Mouse (Mus musculus) lung, embryonic 15.5 days (tissue): ENCODE data around the gene Bcl9l. TPM values are rescaled to one million over a fixed set of nuclear protein-coding genes. Genes with fewer than 3 reads are reported as not detected.

Experiments used
- ATAC-seq: fragments of 200-750 bp; cut with Nextera tagmentation; 2 replicates; pipeline ENCODE4 v1.8.0; 2017; ENCODE audit warnings: moderate number of reproducible peaks, borderline replicate concordance; ENCODE audit not compliant: low FRiP score, low TSS enrichment; ENCODE audit errors: extremely low read depth
- H3K27ac ChIP-seq: fragments of 300-500 bp; sonication (generic); 2 replicates; pipeline ENCODE4 v1.5.1; 2015; ENCODE audit warnings: moderate library complexity, mild to moderate bottlenecking, inconsistent platforms
- H3K27me3 ChIP-seq: fragments of 300-500 bp; sonication (generic); 2 replicates; pipeline ENCODE4 v1.6.1; 2015; ENCODE audit warnings: inconsistent platforms
- H3K36me3 ChIP-seq: fragments of 300-500 bp; sonication (generic); 2 replicates; pipeline ENCODE4 v1.6.1; 2015; ENCODE audit warnings: inconsistent platforms
- H3K4me1 ChIP-seq: fragments of 300-500 bp; sonication (generic); 2 replicates; pipeline ENCODE4 v1.6.1; 2015; ENCODE audit warnings: inconsistent platforms
- H3K4me2 ChIP-seq: fragments of 300-500 bp; sonication (generic); 2 replicates; pipeline ENCODE4 v1.6.1; 2015; ENCODE audit warnings: inconsistent platforms, mild to moderate bottlenecking, moderate library complexity
- H3K4me3 ChIP-seq: fragments of 300-500 bp; sonication (generic); 2 replicates; pipeline ENCODE4 v1.5.1; 2015; ENCODE audit warnings: mild to moderate bottlenecking, inconsistent platforms
- H3K9ac ChIP-seq: fragments of 300-500 bp; sonication (generic); 2 replicates; pipeline ENCODE4 v1.6.1; 2015; ENCODE audit warnings: inconsistent platforms
- H3K9me3 ChIP-seq: fragments of 300-500 bp; sonication (generic); 2 replicates; pipeline ENCODE4 v1.6.1; 2016; ENCODE audit warnings: inconsistent platforms
- WGBS: fragments of 180-500 bp; shearing (Covaris S2); methylation state at CpG from one replicate; pipeline ENCODE4 v1.1.7; 2015; 5-methylcytosine and 5-hydroxymethylcytosine counted together
- polyA plus RNA-seq: library from polyadenylated mRNA; unstranded; fragments of >200 nt; fragmentation: Nextera tagmentation; extraction: Ambion mirVana; gene quantifications from 2 replicates; pipeline ENCODE4 v1.2.1, GENCODE M21; 2015

The Bcl9l gene
- polyA plus RNA-seq, 1 experiment from 2014 or later, result 17.3 TPM

- Histone ChIP-seq H3K36me3 (0 out of 2 replicates have a peak, but pooled peaks cover 4% of the 10 kb centered on the region), H3K9ac (peak overlapping the region; percentile 21), H3K4me2 (no peak overlapping the region; the same call in 1 of the 2 replicates), H3K27ac (peak overlapping the region; percentile 98; the same call in 1 of the 2 replicates), H3K9me3 (no peaks in the 10 kb centered on the region), H3K4me3 (no peak overlapping the region), H3K27me3 (no peaks in the 10 kb centered on the region), H3K4me1 (peaks cover 100% of the 10 kb centered on the region)
- WGBS, result 68% methylated on average over 17 of the region's 17 CpGs
- no peak for ATAC-seq
Measured at GRCm38 (mm10) chr9:44492631-44493461, 10.2 kb downstream of the Bcl9l start.

- no peaks in the 10 kb centered on the region for H3K27me3 ChIP-seq
- no peaks in the 10 kb centered on the region for H3K9me3 ChIP-seq
- no peak overlapping the region for H3K4me3 ChIP-seq
- peak overlapping the region; percentile 98 for H3K27ac ChIP-seq
- H3K4me2 ChIP-seq, result peak overlapping the region; percentile 39
- H3K36me3 ChIP-seq, result 0 out of 2 replicates have a peak, but pooled peaks cover 4% of the 10 kb centered on the region
- WGBS, result 11% methylated on average over 11 of the region's 11 CpGs
- peaks cover 97% of the 10 kb centered on the region for H3K4me1 ChIP-seq
- 0 out of 2 replicates have a peak overlapping the region, but pooled peaks have one; percentile 11 for H3K9ac ChIP-seq
- no peak for ATAC-seq
Measured at GRCm38 (mm10) chr9:44494261-44494862, 11.7 kb downstream of the Bcl9l start.

DNA sequence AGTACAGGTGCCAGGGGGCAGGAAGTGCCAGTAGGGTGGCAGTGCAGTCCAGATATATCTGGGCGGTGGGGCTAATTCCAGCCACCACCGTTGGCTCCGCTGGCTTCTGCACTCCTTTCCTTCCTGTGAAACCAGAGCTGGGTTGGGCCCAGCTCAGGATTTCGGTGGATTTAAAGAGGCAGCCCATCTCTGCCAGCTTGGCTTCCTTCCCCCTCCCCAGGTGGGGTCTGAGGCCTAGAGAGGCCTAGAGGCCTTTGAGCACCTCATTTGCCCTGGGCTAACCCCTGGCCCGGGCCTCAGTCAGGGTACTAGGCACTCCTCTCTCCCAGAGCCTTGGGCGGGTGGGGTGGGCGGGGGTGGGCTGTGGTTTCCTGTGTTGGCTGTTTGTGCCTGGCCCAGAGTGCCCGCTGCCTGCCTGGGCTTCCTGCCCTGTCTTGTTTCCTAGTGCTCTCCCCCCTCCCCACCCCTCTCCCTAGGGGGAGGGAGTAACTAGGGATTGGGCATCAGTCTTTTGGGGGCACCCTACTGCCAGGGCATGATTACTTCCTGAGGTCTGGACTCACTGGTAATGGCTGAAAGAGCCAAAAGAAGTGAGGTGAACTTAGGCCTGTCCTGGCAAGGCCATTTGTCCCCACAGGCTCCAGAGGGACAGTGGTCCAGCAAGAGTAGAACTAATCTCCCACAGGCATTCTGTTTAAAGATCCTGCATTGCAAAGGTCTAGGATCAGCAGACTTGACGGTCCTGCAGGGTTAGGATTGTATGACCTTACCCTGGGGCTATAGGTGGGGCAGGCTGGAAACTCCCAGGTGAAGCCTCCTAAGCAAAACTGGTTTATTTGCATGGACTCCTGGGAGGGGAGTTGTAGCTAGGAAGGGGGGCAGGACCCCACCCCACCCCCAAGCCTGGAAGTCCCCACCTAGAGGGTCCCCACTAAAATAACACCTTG, 12.5 kb downstream of the Bcl9l start:
- peak overlapping the region; percentile 11; the same call in 1 of the 2 replicates for H3K9ac ChIP-seq
- H3K4me1 ChIP-seq, result peaks cover 97% of the 10 kb centered on the region
- no peak overlapping the region for H3K4me3 ChIP-seq
- H3K4me2 ChIP-seq, result peak overlapping the region; percentile 39
- H3K9me3 ChIP-seq, result no peaks in the 10 kb centered on the region
- no peaks in the 10 kb centered on the region for H3K27me3 ChIP-seq
- H3K36me3 ChIP-seq, result 0 out of 2 replicates have a peak, but pooled peaks cover 4% of the 10 kb centered on the region
- 23% methylated on average over 9 of the region's 9 CpGs for WGBS
- no peak for ATAC-seq
- H3K27ac ChIP-seq, result peak overlapping the region; percentile 98

DNA sequence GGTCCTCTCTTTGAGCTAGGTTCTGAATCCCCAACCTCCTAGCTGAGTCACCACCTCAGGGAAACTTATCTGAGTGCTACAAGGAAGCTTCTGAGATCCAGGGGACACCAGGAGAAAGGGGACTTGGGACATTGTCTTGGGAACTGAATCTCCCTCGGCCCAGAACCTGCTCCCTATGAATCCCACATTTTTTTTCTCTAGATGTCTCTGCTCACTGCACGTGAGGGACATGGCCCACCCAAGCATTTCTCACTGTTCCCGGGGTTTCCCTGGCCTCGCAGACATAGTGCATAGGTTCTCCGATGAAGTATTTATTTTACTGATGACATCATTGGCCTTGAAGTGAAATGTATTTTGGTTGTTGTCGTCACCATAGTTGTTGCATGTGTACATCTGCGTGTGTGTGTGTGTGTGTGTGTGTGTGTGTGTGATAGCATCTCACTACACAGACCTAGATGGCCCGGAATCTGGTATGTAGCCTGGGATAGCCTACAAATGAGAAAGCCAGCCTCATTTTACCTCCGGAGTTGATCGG, 13.3 kb downstream of the Bcl9l start:
- peak overlapping the region; percentile 98 for H3K27ac ChIP-seq
- no peak for ATAC-seq
- H3K4me2 ChIP-seq, result no peak overlapping the region
- peaks cover 97% of the 10 kb centered on the region for H3K4me1 ChIP-seq
- no peaks in the 10 kb centered on the region for H3K9me3 ChIP-seq
- H3K27me3 ChIP-seq, result no peaks in the 10 kb centered on the region
- H3K4me3 ChIP-seq, result no peak overlapping the region
- 52% methylated on average over 10 of the region's 10 CpGs for WGBS
- 0 out of 2 replicates have a peak, but pooled peaks cover 4% of the 10 kb centered on the region for H3K36me3 ChIP-seq
- no peak overlapping the region for H3K9ac ChIP-seq

DNA sequence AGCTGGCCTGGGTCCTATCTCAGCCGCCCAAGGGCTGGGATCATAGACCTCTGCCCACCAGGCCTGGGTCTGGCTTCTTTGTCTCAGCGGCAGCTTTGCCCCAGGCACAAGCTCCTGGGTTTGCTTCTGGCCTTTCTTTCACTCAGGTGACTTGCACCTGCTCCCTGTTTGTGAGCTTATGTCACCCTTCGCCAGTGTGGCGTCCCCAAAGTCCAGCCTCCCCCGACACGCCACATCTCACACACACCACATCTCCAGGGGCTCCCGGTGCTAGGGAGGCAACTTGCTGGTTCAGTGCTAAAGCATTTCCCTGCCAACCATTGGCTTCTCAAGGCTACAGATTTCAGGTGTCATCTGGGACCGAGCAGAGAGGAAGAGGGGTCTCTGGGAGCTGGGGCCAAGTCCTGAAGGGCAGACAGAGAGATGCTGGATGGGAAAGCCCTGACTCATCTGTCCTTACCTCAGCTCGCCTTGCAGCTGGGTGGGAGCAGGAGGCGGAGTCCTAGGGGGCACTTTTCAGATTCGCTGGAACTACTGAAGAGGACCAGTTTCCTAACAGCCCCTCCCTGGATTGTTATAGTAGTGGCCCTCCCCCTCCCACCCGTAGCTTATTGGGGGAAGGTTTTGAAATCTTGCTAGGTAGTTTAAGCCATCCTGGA, 14.3 kb downstream of the Bcl9l start:
- H3K27me3 ChIP-seq, result no peaks in the 10 kb centered on the region
- no peak for ATAC-seq
- H3K9me3 ChIP-seq, result no peaks in the 10 kb centered on the region
- WGBS, result 46% methylated on average over 12 of the region's 12 CpGs
- H3K4me3 ChIP-seq, result peak overlapping the region; percentile 46; the same call in 1 of the 2 replicates
- peaks cover 97% of the 10 kb centered on the region for H3K4me1 ChIP-seq
- peak overlapping the region; percentile 49; the same call in 1 of the 2 replicates for H3K9ac ChIP-seq
- H3K36me3 ChIP-seq, result peaks cover 5% of the 10 kb centered on the region; the same call in 1 of the 2 replicates
- H3K27ac ChIP-seq, result peak overlapping the region; percentile 98
- H3K4me2 ChIP-seq, result peak overlapping the region; percentile 81

- Histone ChIP-seq H3K9ac (peak overlapping the region; percentile 49), H3K4me3 (peak overlapping the region; percentile 46), H3K36me3 (peaks cover 12% of the 10 kb centered on the region; the same call in 1 of the 2 replicates), H3K27me3 (no peaks in the 10 kb centered on the region), H3K9me3 (no peaks in the 10 kb centered on the region), H3K27ac (peak overlapping the region; percentile 98), H3K4me2 (peak overlapping the region; percentile 81), H3K4me1 (peaks cover 89% of the 10 kb centered on the region)
- ATAC-seq, result peak; percentile 32
- WGBS, result 2% methylated on average over 10 of the region's 11 CpGs
Measured at GRCm38 (mm10) chr9:44497624-44498377, 15.2 kb downstream of the Bcl9l start.

- Histone ChIP-seq H3K27ac (peak overlapping the region; percentile 98), H3K27me3 (no peaks in the 10 kb centered on the region), H3K9ac (peak overlapping the region; percentile 49), H3K4me3 (peak overlapping the region; percentile 46), H3K36me3 (peaks cover 21% of the 10 kb centered on the region; the same call in 1 of the 2 replicates), H3K9me3 (no peaks in the 10 kb centered on the region), H3K4me2 (peak overlapping the region; percentile 81), H3K4me1 (peaks cover 81% of the 10 kb centered on the region)
- 2% methylated on average over 58 of the region's 59 CpGs for WGBS
- peak; percentile 83 for ATAC-seq
Measured at GRCm38 (mm10) chr9:44498421-44499355, 16.1 kb downstream of the Bcl9l start.

- Histone ChIP-seq H3K36me3 (peaks cover 26% of the 10 kb centered on the region), H3K9me3 (no peaks in the 10 kb centered on the region), H3K4me3 (peak overlapping the region; percentile 46), H3K4me1 (peaks cover 77% of the 10 kb centered on the region), H3K27me3 (no peaks in the 10 kb centered on the region), H3K9ac (peak overlapping the region; percentile 49), H3K4me2 (peak overlapping the region; percentile 81), H3K27ac (peak overlapping the region; percentile 98)
- WGBS, result 4% methylated on average over 20 of the region's 20 CpGs
- peak; percentile 16; the same call in 1 of the 2 replicates for ATAC-seq
Measured at GRCm38 (mm10) chr9:44499356-44500162, 16.9 kb downstream of the Bcl9l start.

DNA sequence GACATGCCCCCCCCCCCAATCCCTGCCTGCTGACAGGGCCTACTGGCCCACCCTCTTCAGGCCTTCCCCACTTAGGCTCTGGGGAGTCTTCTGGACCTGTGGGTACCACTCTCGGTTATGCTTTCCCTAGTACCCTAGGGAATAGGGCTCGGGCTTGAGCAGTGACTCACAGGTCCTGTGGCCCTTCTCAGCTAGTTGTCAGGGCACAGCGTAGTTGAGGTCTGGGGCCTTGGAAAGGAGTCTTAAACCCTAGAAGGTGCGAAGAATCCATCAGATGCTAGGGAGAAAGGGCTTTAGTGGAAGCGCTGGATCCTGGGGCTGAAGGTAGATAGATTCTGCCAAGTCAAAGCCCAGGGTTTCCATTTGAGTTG, 17.5 kb downstream of the Bcl9l start:
- H3K4me2 ChIP-seq, result peak overlapping the region; percentile 81
- no peak for ATAC-seq
- 37% methylated on average over 5 of the region's 5 CpGs for WGBS
- H3K27me3 ChIP-seq, result no peaks in the 10 kb centered on the region
- peaks cover 31% of the 10 kb centered on the region for H3K36me3 ChIP-seq
- peaks cover 76% of the 10 kb centered on the region for H3K4me1 ChIP-seq
- H3K9me3 ChIP-seq, result no peaks in the 10 kb centered on the region
- peak overlapping the region; percentile 49 for H3K9ac ChIP-seq
- peak overlapping the region; percentile 46 for H3K4me3 ChIP-seq
- H3K27ac ChIP-seq, result peak overlapping the region; percentile 98
